Mouse (Mus musculus) embryonic facial prominence, embryonic 14.5 days (tissue): ENCODE measurements around the gene 4931422A03Rik. TPM values are rescaled to one million over a fixed set of nuclear protein-coding genes. Genes with fewer than 3 reads are reported as not detected.

Source experiments
- ATAC-seq: fragments of 200-750 bp; cut with Nextera tagmentation; 2 replicates; pipeline ENCODE4 v1.8.0; 2017; ENCODE audit warnings: low read depth, moderate number of reproducible peaks, moderate TSS enrichment
- DNase-seq: peaks from one replicate; pipeline ENCODE4 v3.0.0-alpha.2; 2015; ENCODE audit warnings: low spot score
- H3K27ac ChIP-seq: fragments of 300-500 bp; sonication (generic); replicated peaks from 2 replicates; pipeline ENCODE4 v1.5.1; 2014; ENCODE audit warnings: low read depth, mild to moderate bottlenecking, low read length, moderate library complexity
- H3K27me3 ChIP-seq: fragments of 300-500 bp; sonication (generic); replicated peaks from 2 replicates; pipeline ENCODE4 v1.6.1; 2014; ENCODE audit warnings: low read length; ENCODE audit not compliant: control insufficient read depth, insufficient read depth
- H3K36me3 ChIP-seq: fragments of 300-500 bp; sonication (generic); 2 replicates; pipeline ENCODE4 v1.6.1; 2014; ENCODE audit warnings: low read length, mixed read lengths; ENCODE audit not compliant: control insufficient read depth, insufficient read depth
- H3K4me1 ChIP-seq: fragments of 300-500 bp; sonication (generic); 2 replicates; pipeline ENCODE4 v1.6.1; 2014; ENCODE audit warnings: antibody characterized with exemption, low read length; ENCODE audit not compliant: control insufficient read depth, insufficient read depth
- H3K4me2 ChIP-seq: fragments of 300-500 bp; sonication (generic); 2 replicates; pipeline ENCODE4 v1.6.1; 2014; ENCODE audit warnings: low read depth, mild to moderate bottlenecking, low read length, moderate library complexity, mixed read lengths
- H3K4me3 ChIP-seq: fragments of 300-500 bp; sonication (generic); 2 replicates; pipeline ENCODE4 v1.5.1; 2014; ENCODE audit warnings: low read depth, mild to moderate bottlenecking, low read length
- H3K9ac ChIP-seq: fragments of 300-500 bp; sonication (generic); 2 replicates; pipeline ENCODE4 v1.6.1; 2014; ENCODE audit warnings: low read depth, mild to moderate bottlenecking, low read length, moderate library complexity, mixed read lengths
- H3K9me3 ChIP-seq: fragments of 300-500 bp; sonication (generic); 2 replicates; pipeline ENCODE4 v1.6.1; 2016; ENCODE audit warnings: low read length; ENCODE audit not compliant: control insufficient read depth
- WGBS: fragments of 180-500 bp; shearing (Covaris S2); extraction: QIAGEN DNeasy Blood & Tissue Kit; methylation state at CpG from one replicate; pipeline ENCODE4 v1.1.7; 2014; 5-methylcytosine and 5-hydroxymethylcytosine counted together
- polyA plus RNA-seq: library from polyadenylated mRNA; unstranded; fragments of >200 nt; fragmentation: Nextera tagmentation; extraction: Ambion mirVana; gene quantifications from 2 replicates; pipeline ENCODE4 v1.2.1, GENCODE M21; 2014

Gene 4931422A03Rik
- polyA plus RNA-seq, 1 experiment from 2014 or later = 1.3 TPM

- ATAC-seq = no peak
- DNase-seq = no peak
- no peaks in the 10 kb centered on the region for H3K9me3 ChIP-seq
- H3K4me1 ChIP-seq = no peaks in the 10 kb centered on the region
- no peaks in the 10 kb centered on the region for H3K36me3 ChIP-seq
- H3K4me2 ChIP-seq = no peak overlapping the region
- H3K27ac ChIP-seq = no peak overlapping the region
- 68% methylated on average over 9 of the region's 9 CpGs for WGBS
- H3K27me3 ChIP-seq = no peaks in the 10 kb centered on the region
- no peak overlapping the region for H3K9ac ChIP-seq
- H3K4me3 ChIP-seq = no peak overlapping the region
These were observed 95.7 kb downstream of the 4931422A03Rik start for GRCm38 (mm10) chr2:103932480-103932879.

- no peak for ATAC-seq
- 47% methylated on average over 2 of the region's 2 CpGs for WGBS
These were observed 96.1 kb downstream of the 4931422A03Rik start for GRCm38 (mm10) chr2:103932025-103932424.

GRCm38 (mm10) chr2:103931511-103931911 is 96.7 kb downstream of the 4931422A03Rik start:
- Histone ChIP-seq H3K4me1 (no peaks in the 10 kb centered on the region), H3K36me3 (no peaks in the 10 kb centered on the region), H3K27ac (no peak overlapping the region), H3K9ac (no peak overlapping the region), H3K4me3 (no peak overlapping the region), H3K4me2 (no peak overlapping the region), H3K27me3 (no peaks in the 10 kb centered on the region), H3K9me3 (no peaks in the 10 kb centered on the region)
- ATAC-seq = no peak
- WGBS = 60% methylated on average over 7 of the region's 7 CpGs
- DNase-seq = no peak

More at GRCm38 (mm10) chr2:103932025-103932424, 96.1 kb downstream of the 4931422A03Rik start:
- no peak overlapping the region for H3K9ac ChIP-seq
- no peaks in the 10 kb centered on the region for H3K27me3 ChIP-seq
- no peak overlapping the region for H3K4me2 ChIP-seq
- H3K9me3 ChIP-seq = no peaks in the 10 kb centered on the region
- no peaks in the 10 kb centered on the region for H3K4me1 ChIP-seq
- H3K27ac ChIP-seq = no peak overlapping the region
- DNase-seq = no peak
- no peak overlapping the region for H3K4me3 ChIP-seq
- no peaks in the 10 kb centered on the region for H3K36me3 ChIP-seq

- DNase-seq = peak; percentile 29
These were observed 97.7 kb downstream of the 4931422A03Rik start for GRCm38 (mm10) chr2:103930306-103931019.

GRCm38 (mm10) chr2:103927610-103928145 is 100.5 kb downstream of the 4931422A03Rik start:
- no peak overlapping the region for H3K4me2 ChIP-seq
- peak; percentile 74 for ATAC-seq

More at GRCm38 (mm10) chr2:103930306-103931019, 97.7 kb downstream of the 4931422A03Rik start:
- H3K4me1 ChIP-seq = no peaks in the 10 kb centered on the region
- H3K4me3 ChIP-seq = no peak overlapping the region
- H3K36me3 ChIP-seq = no peaks in the 10 kb centered on the region
- H3K9ac ChIP-seq = no peak overlapping the region
- no peaks in the 10 kb centered on the region for H3K27me3 ChIP-seq
- no peaks in the 10 kb centered on the region for H3K9me3 ChIP-seq
- no peak overlapping the region for H3K4me2 ChIP-seq
- no peak overlapping the region for H3K27ac ChIP-seq
- ATAC-seq = no peak
- 51% methylated on average over 13 of the region's 13 CpGs for WGBS

GRCm38 (mm10) chr2:103926586-103927113 is 101.5 kb downstream of the 4931422A03Rik start:
- Histone ChIP-seq H3K36me3 (no peaks in the 10 kb centered on the region), H3K9ac (no peak overlapping the region), H3K4me2 (no peak overlapping the region), H3K4me3 (no peak overlapping the region), H3K27ac (no peak overlapping the region), H3K27me3 (no peaks in the 10 kb centered on the region), H3K4me1 (no peaks in the 10 kb centered on the region), H3K9me3 (no peaks in the 10 kb centered on the region)
- ATAC-seq = no peak
- DNase-seq = no peak
- 89% methylated on average over 4 of the region's 4 CpGs for WGBS

More at GRCm38 (mm10) chr2:103927610-103928145, 100.5 kb downstream of the 4931422A03Rik start:
- no peaks in the 10 kb centered on the region for H3K9me3 ChIP-seq
- no peaks in the 10 kb centered on the region for H3K27me3 ChIP-seq
- H3K27ac ChIP-seq = no peak overlapping the region
- no peak overlapping the region for H3K4me3 ChIP-seq
- peak; percentile 30 for DNase-seq
- no peaks in the 10 kb centered on the region for H3K4me1 ChIP-seq
- no peak overlapping the region for H3K9ac ChIP-seq
- WGBS = 29% methylated on average over 1 of the region's 1 CpGs
- no peaks in the 10 kb centered on the region for H3K36me3 ChIP-seq

GRCm38 (mm10) chr2:103919488-103919887 is 108.7 kb downstream of the 4931422A03Rik start:
- 87% methylated on average over 6 of the region's 6 CpGs for WGBS
- H3K4me3 ChIP-seq = no peak overlapping the region
- no peak overlapping the region for H3K9ac ChIP-seq
- no peaks in the 10 kb centered on the region for H3K27me3 ChIP-seq
- no peak overlapping the region for H3K4me2 ChIP-seq
- H3K27ac ChIP-seq = no peak overlapping the region
- H3K36me3 ChIP-seq = no peaks in the 10 kb centered on the region
- ATAC-seq = no peak
- DNase-seq = no peak
- no peaks in the 10 kb centered on the region for H3K9me3 ChIP-seq
- no peaks in the 10 kb centered on the region for H3K4me1 ChIP-seq

GRCm38 (mm10) chr2:103918375-103918774 is 109.8 kb downstream of the 4931422A03Rik start:
- ATAC-seq = no peak
- no peak overlapping the region for H3K27ac ChIP-seq
- DNase-seq = no peak
- H3K36me3 ChIP-seq = no peaks in the 10 kb centered on the region
- no peaks in the 10 kb centered on the region for H3K27me3 ChIP-seq
- H3K4me1 ChIP-seq = no peaks in the 10 kb centered on the region
- H3K4me2 ChIP-seq = no peak overlapping the region
- no peak overlapping the region for H3K4me3 ChIP-seq
- 88% methylated on average over 2 of the region's 2 CpGs for WGBS
- H3K9me3 ChIP-seq = no peaks in the 10 kb centered on the region
- no peak overlapping the region for H3K9ac ChIP-seq
